Mouse (Mus musculus) heart, embryonic 15.5 days (tissue): Measurements from ENCODE around the gene Syndig1l. TPM values are rescaled to one million over a fixed set of nuclear protein-coding genes. Genes with fewer than 3 reads are reported as not detected.

Experiments
- ATAC-seq: fragments of 200-750 bp; cut with Nextera tagmentation; replicated peaks from 2 replicates; pipeline ENCODE4 v1.8.0; 2017; ENCODE audit warnings: low read depth, moderate TSS enrichment; ENCODE audit not compliant: insufficient number of reproducible peaks, insufficient read depth, low FRiP score
- H3K27ac ChIP-seq: fragments of 300-500 bp; sonication (generic); 2 replicates; pipeline ENCODE4 v1.5.1; 2015; ENCODE audit warnings: mild to moderate bottlenecking, inconsistent platforms
- H3K27me3 ChIP-seq: fragments of 300-500 bp; sonication (generic); 2 replicates; pipeline ENCODE4 v1.6.1; 2015; ENCODE audit warnings: inconsistent platforms
- H3K36me3 ChIP-seq: fragments of 300-500 bp; sonication (generic); 2 replicates; pipeline ENCODE4 v1.6.1; 2015; ENCODE audit warnings: mild to moderate bottlenecking, inconsistent platforms
- H3K4me1 ChIP-seq: fragments of 300-500 bp; sonication (generic); replicated peaks from 2 replicates; pipeline ENCODE4 v1.6.1; 2015; ENCODE audit warnings: inconsistent platforms
- H3K4me2 ChIP-seq: fragments of 300-500 bp; sonication (generic); 2 replicates; pipeline ENCODE4 v1.6.1; 2015; ENCODE audit warnings: inconsistent platforms, mild to moderate bottlenecking, moderate library complexity
- H3K4me3 ChIP-seq: fragments of 300-500 bp; sonication (generic); 2 replicates; pipeline ENCODE4 v1.5.1; 2015; ENCODE audit warnings: mild to moderate bottlenecking, inconsistent platforms
- H3K9ac ChIP-seq: fragments of 300-500 bp; sonication (generic); 2 replicates; pipeline ENCODE4 v1.6.1; 2015; ENCODE audit warnings: mild to moderate bottlenecking, inconsistent platforms
- H3K9me3 ChIP-seq: fragments of 300-500 bp; sonication (generic); replicated peaks from 2 replicates; pipeline ENCODE4 v1.6.1; 2016; ENCODE audit warnings: inconsistent platforms
- WGBS: fragments of 180-500 bp; shearing (Covaris S2); methylation state at CpG from one replicate; pipeline ENCODE4 v1.1.7; 2015; ENCODE audit warnings: mixed read lengths; 5-methylcytosine and 5-hydroxymethylcytosine counted together
- polyA plus RNA-seq: library from polyadenylated mRNA; unstranded; fragments of >200 nt; fragmentation: Nextera tagmentation; extraction: Ambion mirVana; gene quantifications from 2 replicates; pipeline ENCODE4 v1.2.1, GENCODE M21; 2015

The Syndig1l gene
- 0.13 TPM in 1 of 2 replicates, not detected in the other for polyA plus RNA-seq

DNA sequence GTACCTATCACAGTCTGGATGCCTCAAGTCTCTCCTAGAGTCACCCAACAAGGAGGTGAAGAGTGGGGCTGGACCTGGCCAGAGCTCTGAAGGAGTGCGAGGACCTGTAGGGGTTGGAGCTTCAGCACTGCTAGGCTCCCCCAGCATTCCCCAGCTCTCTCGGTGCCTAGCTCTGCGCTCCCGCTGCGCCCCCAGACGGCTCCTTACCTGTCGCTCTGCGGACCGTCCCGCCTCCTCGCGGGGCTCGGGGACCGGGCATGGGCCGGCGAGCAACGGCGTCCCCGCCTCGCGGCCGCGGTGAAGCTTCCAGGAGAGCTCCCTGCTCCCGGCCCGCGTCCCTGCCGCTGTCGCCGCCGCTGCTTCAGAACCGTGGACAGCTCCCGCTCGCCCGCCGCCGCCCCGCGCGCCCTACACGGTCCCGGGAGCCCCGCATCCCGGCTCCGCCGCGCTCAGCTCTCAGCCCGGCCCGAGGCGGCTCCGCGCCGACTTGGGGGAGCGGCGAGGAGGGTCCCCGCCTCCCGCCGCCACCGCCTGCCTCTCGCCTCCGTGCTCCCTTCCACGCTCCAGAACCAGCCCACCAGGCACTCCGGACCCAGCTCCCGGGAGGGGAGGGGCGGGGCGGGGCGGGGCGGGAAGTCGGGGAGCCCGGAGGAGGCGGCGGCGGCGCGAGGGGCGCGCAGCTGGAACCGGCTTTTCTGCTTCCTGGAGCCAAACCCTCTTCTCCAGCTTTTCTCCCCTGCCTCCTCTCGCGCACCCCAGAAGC is at the start of gene Syndig1l:
Syndig1l (minus strand) TSS at position 513 of the 763 bp plus-strand sequence.
- WGBS, result under 1% methylated on average over 44 of the region's 79 CpGs
- Histone ChIP-seq H3K27ac (no peak within 1 kb of the TSS), H3K27me3 (peaks cover 70% of the 10 kb centered on the region), H3K9me3 (no peaks in the 10 kb centered on the region), H3K9ac (no peak within 1 kb of the TSS), H3K4me3 (peak within 1 kb of the TSS; percentile 59), H3K4me2 (peak within 1 kb of the TSS; percentile 96), H3K36me3 (no peaks in the 10 kb centered on the region), H3K4me1 (peaks cover 7% of the 10 kb centered on the region)
- ATAC-seq, result peak; percentile 73

GRCm38 (mm10) chr12:84748134-84748533 is 49.5 kb upstream of the Syndig1l start:
- Histone ChIP-seq H3K36me3 (no peaks in the 10 kb centered on the region), H3K4me3 (no peak overlapping the region), H3K27ac (no peak overlapping the region), H3K4me1 (no peaks in the 10 kb centered on the region), H3K9me3 (no peaks in the 10 kb centered on the region), H3K9ac (no peak overlapping the region), H3K27me3 (peaks cover 6% of the 10 kb centered on the region; the same call in 1 of the 2 replicates), H3K4me2 (no peak overlapping the region)
- WGBS, result 68% methylated on average over 3 of the region's 3 CpGs
- ATAC-seq, result no peak

- ATAC-seq, result no peak
- Histone ChIP-seq H3K4me2 (no peak overlapping the region), H3K9me3 (no peaks in the 10 kb centered on the region), H3K27me3 (peaks cover 6% of the 10 kb centered on the region; the same call in 1 of the 2 replicates), H3K27ac (no peak overlapping the region), H3K4me3 (no peak overlapping the region), H3K36me3 (no peaks in the 10 kb centered on the region), H3K9ac (no peak overlapping the region), H3K4me1 (no peaks in the 10 kb centered on the region)
- 44% methylated on average over 4 of the region's 4 CpGs for WGBS
These were observed 47.1 kb upstream of the Syndig1l start for GRCm38 (mm10) chr12:84745700-84746099.

DNA sequence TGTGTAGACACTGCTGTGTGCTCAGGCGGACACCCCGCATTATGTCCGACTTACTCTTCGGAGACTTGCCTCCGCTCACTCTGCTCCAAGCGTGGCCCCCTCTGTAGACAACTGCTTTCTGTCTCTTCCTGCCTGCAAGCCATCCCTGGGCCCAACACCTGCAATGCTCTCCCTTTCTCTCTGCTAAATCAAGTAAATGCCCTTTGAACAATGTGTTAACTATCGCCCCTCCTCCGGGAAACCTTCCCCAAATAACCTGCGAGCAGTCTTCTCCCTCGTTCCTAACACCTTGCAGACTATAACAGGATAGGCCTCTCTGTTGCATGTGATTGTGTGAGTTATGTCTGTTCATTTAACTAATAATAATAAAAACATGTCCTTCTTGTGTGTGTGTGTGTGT is 44.9 kb upstream of the Syndig1l start:
- Histone ChIP-seq H3K4me3 (no peak overlapping the region), H3K27me3 (peaks cover 6% of the 10 kb centered on the region; the same call in 1 of the 2 replicates), H3K4me2 (no peak overlapping the region), H3K9ac (no peak overlapping the region), H3K9me3 (no peaks in the 10 kb centered on the region), H3K27ac (no peak overlapping the region), H3K36me3 (no peaks in the 10 kb centered on the region), H3K4me1 (no peaks in the 10 kb centered on the region)
- no peak for ATAC-seq
- 79% methylated on average over 10 of the region's 10 CpGs for whole genome bisulfite sequencing

GRCm38 (mm10) chr12:84733366-84733765 is 34.7 kb upstream of the Syndig1l start:
- ATAC-seq, result no peak
- Histone ChIP-seq H3K27me3 (no peaks in the 10 kb centered on the region), H3K4me1 (peaks cover 4% of the 10 kb centered on the region; the same call in 1 of the 2 replicates), H3K9ac (no peak overlapping the region), H3K27ac (no peak overlapping the region), H3K4me2 (no peak overlapping the region), H3K36me3 (no peaks in the 10 kb centered on the region), H3K4me3 (no peak overlapping the region), H3K9me3 (no peaks in the 10 kb centered on the region)
- 48% methylated on average over 13 of the region's 13 CpGs for WGBS

DNA sequence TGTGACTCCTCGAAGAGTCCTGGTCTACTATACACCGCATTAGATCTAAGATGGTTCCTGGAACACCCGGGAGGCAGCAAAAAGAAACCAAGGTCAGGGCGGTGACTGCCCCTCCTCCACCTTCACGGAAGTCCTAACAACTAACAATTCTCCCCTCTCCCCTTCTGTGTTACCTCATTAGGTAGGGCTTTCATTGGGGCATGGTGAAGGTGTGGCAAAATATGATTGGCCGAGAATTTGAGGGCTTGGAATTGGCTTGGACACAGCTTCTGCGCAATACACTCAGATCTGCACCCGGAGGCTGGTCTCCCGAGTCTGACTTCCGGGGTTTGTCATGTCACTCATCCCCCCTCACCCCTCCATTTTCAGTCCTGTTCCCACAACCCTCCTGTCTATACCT is 29.8 kb upstream of the Syndig1l start:
- no peak for ATAC-seq
- Histone ChIP-seq H3K27ac (no peak overlapping the region), H3K9me3 (no peaks in the 10 kb centered on the region), H3K27me3 (no peaks in the 10 kb centered on the region), H3K4me3 (no peak overlapping the region), H3K36me3 (no peaks in the 10 kb centered on the region), H3K9ac (no peak overlapping the region), H3K4me2 (no peak overlapping the region), H3K4me1 (peaks cover 4% of the 10 kb centered on the region; the same call in 1 of the 2 replicates)
- WGBS, result 87% methylated on average over 10 of the region's 10 CpGs

DNA sequence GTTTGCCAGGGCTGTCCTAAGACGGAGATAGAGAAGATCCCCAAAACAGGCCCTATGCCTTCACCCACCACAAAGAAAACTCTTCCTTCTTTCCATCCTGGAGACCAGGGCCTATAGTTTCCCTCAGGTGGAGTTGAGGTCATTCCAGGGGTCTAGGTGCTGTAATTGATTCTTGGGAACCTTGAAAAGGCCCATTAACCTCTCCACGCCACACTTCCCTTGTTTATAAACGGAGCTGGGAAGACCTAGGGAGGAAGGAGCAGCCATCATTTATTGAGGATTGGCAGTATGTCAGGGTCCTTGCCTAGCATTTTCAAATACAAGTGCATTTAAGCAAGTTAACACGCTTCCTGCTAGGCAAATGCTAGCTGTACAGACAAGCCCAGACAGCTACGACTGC is 28.8 kb upstream of the Syndig1l start:
- H3K36me3 ChIP-seq, result no peaks in the 10 kb centered on the region
- ATAC-seq, result no peak
- WGBS, result 72% methylated on average over 5 of the region's 5 CpGs
- no peak overlapping the region for H3K9ac ChIP-seq
- no peaks in the 10 kb centered on the region for H3K9me3 ChIP-seq
- H3K27me3 ChIP-seq, result no peaks in the 10 kb centered on the region
- no peak overlapping the region for H3K4me2 ChIP-seq
- no peak overlapping the region for H3K27ac ChIP-seq
- no peaks in the 10 kb centered on the region for H3K4me1 ChIP-seq
- H3K4me3 ChIP-seq, result no peak overlapping the region

- WGBS, result 56% methylated on average over 4 of the region's 4 CpGs
- no peak for ATAC-seq
- Histone ChIP-seq H3K9me3 (no peaks in the 10 kb centered on the region), H3K4me2 (no peak overlapping the region), H3K4me3 (no peak overlapping the region), H3K27ac (no peak overlapping the region), H3K9ac (no peak overlapping the region), H3K4me1 (no peaks in the 10 kb centered on the region), H3K36me3 (no peaks in the 10 kb centered on the region), H3K27me3 (no peaks in the 10 kb centered on the region)
These were observed 28.4 kb upstream of the Syndig1l start for GRCm38 (mm10) chr12:84726986-84727385.

- 74% methylated on average over 4 of the region's 4 CpGs for WGBS
- no peaks in the 10 kb centered on the region for H3K4me1 ChIP-seq
- H3K4me3 ChIP-seq, result no peak overlapping the region
- H3K27me3 ChIP-seq, result no peaks in the 10 kb centered on the region
- H3K9me3 ChIP-seq, result no peaks in the 10 kb centered on the region
- H3K36me3 ChIP-seq, result no peaks in the 10 kb centered on the region
- no peak overlapping the region for H3K9ac ChIP-seq
- H3K27ac ChIP-seq, result no peak overlapping the region
- ATAC-seq, result no peak
- no peak overlapping the region for H3K4me2 ChIP-seq
These were observed 27.8 kb upstream of the Syndig1l start for GRCm38 (mm10) chr12:84726391-84726790.

GRCm38 (mm10) chr12:84718462-84719244 is 20.0 kb upstream of the Syndig1l start:
- H3K4me1 ChIP-seq, result no peaks in the 10 kb centered on the region; the same call in 1 of the 2 replicates
- H3K4me2 ChIP-seq, result no peak overlapping the region
- 83% methylated on average over 9 of the region's 9 CpGs for WGBS
- H3K9ac ChIP-seq, result no peak overlapping the region
- no peaks in the 10 kb centered on the region for H3K27me3 ChIP-seq
- no peak overlapping the region for H3K27ac ChIP-seq
- H3K4me3 ChIP-seq, result no peak overlapping the region
- no peaks in the 10 kb centered on the region for H3K36me3 ChIP-seq
- ATAC-seq, result no peak
- H3K9me3 ChIP-seq, result no peaks in the 10 kb centered on the region

- Histone ChIP-seq H3K27me3 (no peaks in the 10 kb centered on the region), H3K4me2 (no peak overlapping the region), H3K27ac (no peak overlapping the region), H3K9ac (no peak overlapping the region), H3K4me3 (no peak overlapping the region), H3K4me1 (peaks cover 1% of the 10 kb centered on the region; the same call in 1 of the 2 replicates), H3K36me3 (no peaks in the 10 kb centered on the region), H3K9me3 (no peaks in the 10 kb centered on the region)
- no peak for ATAC-seq
- WGBS, result 76% methylated on average over 6 of the region's 6 CpGs
These were observed 15.9 kb upstream of the Syndig1l start for GRCm38 (mm10) chr12:84714578-84714977.
